Mouse (Mus musculus): ENCODE data around the gene Plekhf1.

The Plekhf1 gene

GRCm38 (mm10) chr7:38188281-38189075 lies 39.3 kb downstream of the Plekhf1 start:
- in situ Hi-C loops (cut with MboI, MseI), result no loop called here

GRCm38 (mm10) chr7:38187796-38188195 lies 40.0 kb downstream of the Plekhf1 start:
- in situ Hi-C loops (cut with MboI, MseI), result no loop called here

- in situ Hi-C loops (cut with MboI, MseI), result no loop called here
Observed at GRCm38 (mm10) chr7:38186861-38187260, 41.0 kb downstream of the Plekhf1 start.

- in situ Hi-C loops (cut with MboI, MseI), result loop anchor here in 1 of 2 experiments (5.0 kb wide), 1 partner anchor 83 kb away; no protein-coding TSS in a partner anchor
Observed at GRCm38 (mm10) chr7:38184786-38185185, 43.0 kb downstream of the Plekhf1 start.

GRCm38 (mm10) chr7:38184418-38184745 lies 43.4 kb downstream of the Plekhf1 start:
- in situ Hi-C loops (cut with MboI, MseI), result loop anchor here in 1 of 2 experiments (5.0 kb wide), 1 partner anchor 83 kb away; no protein-coding TSS in a partner anchor

GRCm38 (mm10) chr7:38183709-38184417 lies 44.0 kb downstream of the Plekhf1 start:
- in situ Hi-C loops (cut with MboI, MseI), result loop anchor here in 1 of 2 experiments (5.0 kb wide), 1 partner anchor 83 kb away; no protein-coding TSS in a partner anchor

GRCm38 (mm10) chr7:38182962-38183687 lies 44.7 kb downstream of the Plekhf1 start, which contains the start of gene 1600014C10Rik:
Gene 1600014C10Rik, plus strand, starts transcription at chr7:38183217.
- in situ Hi-C loops (cut with MboI, MseI), result loop anchor here in 1 of 2 experiments (5.0 kb wide), 1 partner anchor 84 kb away; no protein-coding TSS in a partner anchor

GRCm38 (mm10) chr7:38182596-38182961 lies 45.2 kb downstream of the Plekhf1 start:
- in situ Hi-C loops (cut with MboI, MseI), result loop anchor here in 1 of 2 experiments (5.0 kb wide), 1 partner anchor 85 kb away; no protein-coding TSS in a partner anchor

- in situ Hi-C loops (cut with MboI, MseI), result loop anchor here in 1 of 2 experiments (5.0 kb wide), 1 partner anchor 86 kb away; no protein-coding TSS in a partner anchor
Observed at GRCm38 (mm10) chr7:38181366-38181765, 46.5 kb downstream of the Plekhf1 start.

- in situ Hi-C loops (cut with MboI, MseI), result loop anchor here in 1 of 2 experiments (5.0 kb wide), 1 partner anchor 87 kb away; no protein-coding TSS in a partner anchor
Observed at GRCm38 (mm10) chr7:38179896-38180295, 47.9 kb downstream of the Plekhf1 start.

- in situ Hi-C loops (cut with MboI, MseI), result no loop called here
Observed at GRCm38 (mm10) chr7:38176056-38176455, 51.8 kb downstream of the Plekhf1 start.

- in situ Hi-C loops (cut with MboI, MseI), result no loop called here
Observed at GRCm38 (mm10) chr7:38174321-38175148, 53.3 kb downstream of the Plekhf1 start.

GRCm38 (mm10) chr7:38173871-38174270 lies 53.9 kb downstream of the Plekhf1 start:
- in situ Hi-C loops (cut with MboI, MseI), result no loop called here

GRCm38 (mm10) chr7:38167724-38168141 lies 60.1 kb downstream of the Plekhf1 start:
- in situ Hi-C loops (cut with MboI, MseI), result no loop called here
